Mouse (Mus musculus) natural killer cell, adult 2 months (primary cell): Measurements from ENCODE around the gene Klk15.
"Not testable (repeated sequence)": the region's sequence is repeated elsewhere in the genome, so short reads cannot be mapped to it uniquely, and the experiment has no call there.

Experiments used
- DNase-seq, 2 experiments: peaks; one replicate each; pipeline ENCODE4 v3.0.0; 2022; ENCODE audit warnings: low spot score in 2 of 2

The Klk15 gene

DNA sequence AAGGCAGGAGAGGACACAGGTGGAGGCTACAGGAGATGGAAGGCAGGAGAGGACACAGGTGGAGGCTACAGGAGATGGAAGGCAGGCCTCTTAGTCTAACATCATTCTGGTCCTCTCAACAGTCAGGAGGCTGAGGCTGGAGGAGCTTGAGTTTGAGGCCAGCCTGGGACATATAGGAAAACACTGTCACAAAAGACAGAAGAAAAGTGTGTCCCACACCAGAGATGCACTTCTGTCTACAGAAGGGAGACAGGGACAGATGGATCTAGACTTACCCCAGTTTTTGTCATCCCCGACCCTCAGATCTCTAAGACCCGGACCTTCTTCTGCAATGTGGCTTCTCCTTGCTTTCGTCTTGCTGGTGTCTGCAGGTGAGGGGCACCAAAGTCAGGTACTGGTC is at the start of gene Klk15:
TSS of gene Klk15 (plus strand) at position 301 of the 400 bp plus-strand sequence.
- no peak for DNase-seq

DNA sequence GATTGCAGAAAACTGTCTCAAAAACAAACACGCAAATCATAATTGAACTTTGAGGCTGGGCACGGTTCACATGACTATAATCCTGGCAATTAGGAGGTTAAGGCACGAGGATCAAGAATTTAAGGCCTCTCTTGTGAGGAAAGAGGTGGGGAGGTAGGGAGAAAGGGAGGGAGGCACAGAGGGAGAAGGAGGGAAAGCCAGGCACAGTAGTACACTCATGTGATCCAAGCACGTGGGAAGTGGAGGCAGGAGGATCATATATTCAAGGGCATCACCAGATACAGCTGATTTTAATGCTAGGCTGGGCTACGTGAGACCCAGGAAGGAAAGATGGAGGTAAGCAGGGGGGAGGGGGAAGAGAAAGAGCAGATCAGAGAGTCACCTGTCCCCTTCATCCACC is 42.2 kb upstream of the Klk15 start:
- no peak for DNase-seq

DNA sequence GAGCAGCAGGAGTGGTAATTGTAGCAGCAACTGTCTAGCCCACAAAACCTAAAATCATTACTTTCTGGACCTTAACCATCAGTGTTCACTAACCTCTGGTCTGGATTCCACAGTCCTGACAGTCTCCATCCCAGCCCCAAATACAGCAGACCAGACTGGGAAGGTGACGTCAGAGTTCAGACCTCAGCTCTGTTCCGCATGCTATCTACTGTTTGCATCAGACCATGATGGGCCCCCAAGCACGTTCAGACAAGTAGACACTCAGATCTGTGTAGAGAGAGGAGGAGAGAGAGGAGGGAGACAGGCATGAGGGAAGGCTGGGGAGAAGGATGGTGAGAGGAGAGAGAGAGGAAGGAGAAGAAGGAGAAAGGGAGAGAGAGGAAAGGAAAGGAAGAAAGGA is 41.8 kb upstream of the Klk15 start:
- no peak for DNase-seq

DNA sequence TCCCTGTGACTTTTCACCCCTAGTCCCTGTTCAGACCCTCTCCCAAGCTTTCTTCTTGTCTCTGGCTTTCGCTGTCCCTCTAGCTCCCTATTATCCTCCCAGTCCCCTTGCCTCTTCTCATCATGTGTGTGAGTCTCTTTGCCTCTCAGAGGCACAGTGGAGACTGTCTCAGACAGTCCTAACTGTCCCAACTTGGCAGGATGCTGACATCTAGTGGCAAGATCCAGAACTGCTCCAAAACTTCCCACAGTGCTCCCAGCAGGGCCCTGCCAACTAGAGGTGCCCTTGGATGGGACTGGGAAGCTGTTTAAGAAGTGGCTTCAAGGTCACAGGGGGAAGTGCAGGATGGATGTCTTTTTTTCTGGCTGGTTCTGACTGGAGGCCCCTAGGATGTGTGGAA is 38.7 kb upstream of the Klk15 start:
- DNase-seq: peak; percentile 36 to 52

DNA sequence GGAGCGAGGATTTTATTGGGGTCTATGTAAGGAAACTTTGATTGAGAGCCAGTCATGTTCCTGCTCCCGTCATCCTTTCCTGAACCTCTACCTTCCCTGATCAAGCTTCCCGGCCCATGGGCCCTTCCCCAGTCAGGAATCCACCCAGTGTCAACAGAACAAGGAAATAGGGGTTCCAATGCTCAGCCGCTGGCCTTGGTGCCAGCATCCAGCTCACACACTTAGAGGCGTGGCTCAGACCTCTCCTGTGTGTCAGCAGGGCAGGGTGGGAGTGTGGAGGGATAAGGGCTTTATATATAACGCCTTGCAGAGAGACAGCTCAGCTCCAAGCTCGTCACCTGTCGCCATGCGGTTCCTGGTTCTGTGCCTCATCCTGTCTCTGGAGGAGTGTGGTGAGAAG is 18.7 kb upstream of the Klk15 start:
- DNase-seq: no peak

DNA sequence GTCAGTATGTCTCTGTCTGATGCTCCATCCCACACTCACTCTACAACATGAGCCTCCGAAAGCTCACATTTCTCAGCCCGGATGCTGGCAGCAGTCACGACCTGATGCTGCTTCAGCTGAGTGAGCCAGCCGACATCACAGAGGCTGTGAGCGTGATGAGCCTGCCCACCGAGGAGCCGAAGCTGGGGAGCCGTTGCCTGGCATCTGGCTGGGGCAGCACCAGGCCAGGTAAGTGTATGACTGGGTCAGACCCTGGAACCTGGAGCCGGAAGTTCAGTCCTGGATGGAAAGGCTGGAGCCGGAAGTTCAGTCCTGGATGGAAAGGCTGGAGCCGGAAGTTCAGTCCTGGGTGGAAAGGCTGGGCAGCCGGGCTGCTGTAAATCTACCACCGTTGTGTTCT is 15.1 kb upstream of the Klk15 start:
- DNase-seq: no peak

DNA sequence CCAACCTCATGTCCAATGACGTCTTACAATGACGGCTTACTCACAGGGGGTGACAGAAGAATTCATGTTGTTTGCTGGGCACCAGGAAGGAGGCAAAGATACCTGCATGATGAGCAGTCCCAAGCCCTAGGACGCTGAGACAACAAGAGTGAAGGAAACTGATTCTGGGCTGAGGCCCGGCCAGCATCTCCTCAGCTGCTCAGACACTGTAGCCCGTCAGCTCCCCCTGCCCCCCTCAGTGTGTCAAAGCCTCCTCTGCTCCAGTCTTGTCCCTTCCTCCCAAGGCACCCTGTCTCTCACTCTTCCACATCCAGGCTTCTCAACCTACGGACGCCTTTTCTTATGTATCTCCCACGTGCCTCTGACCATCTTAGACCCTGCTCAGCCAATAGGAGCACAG is 14.7 kb upstream of the Klk15 start:
- DNase-seq: no peak

DNA sequence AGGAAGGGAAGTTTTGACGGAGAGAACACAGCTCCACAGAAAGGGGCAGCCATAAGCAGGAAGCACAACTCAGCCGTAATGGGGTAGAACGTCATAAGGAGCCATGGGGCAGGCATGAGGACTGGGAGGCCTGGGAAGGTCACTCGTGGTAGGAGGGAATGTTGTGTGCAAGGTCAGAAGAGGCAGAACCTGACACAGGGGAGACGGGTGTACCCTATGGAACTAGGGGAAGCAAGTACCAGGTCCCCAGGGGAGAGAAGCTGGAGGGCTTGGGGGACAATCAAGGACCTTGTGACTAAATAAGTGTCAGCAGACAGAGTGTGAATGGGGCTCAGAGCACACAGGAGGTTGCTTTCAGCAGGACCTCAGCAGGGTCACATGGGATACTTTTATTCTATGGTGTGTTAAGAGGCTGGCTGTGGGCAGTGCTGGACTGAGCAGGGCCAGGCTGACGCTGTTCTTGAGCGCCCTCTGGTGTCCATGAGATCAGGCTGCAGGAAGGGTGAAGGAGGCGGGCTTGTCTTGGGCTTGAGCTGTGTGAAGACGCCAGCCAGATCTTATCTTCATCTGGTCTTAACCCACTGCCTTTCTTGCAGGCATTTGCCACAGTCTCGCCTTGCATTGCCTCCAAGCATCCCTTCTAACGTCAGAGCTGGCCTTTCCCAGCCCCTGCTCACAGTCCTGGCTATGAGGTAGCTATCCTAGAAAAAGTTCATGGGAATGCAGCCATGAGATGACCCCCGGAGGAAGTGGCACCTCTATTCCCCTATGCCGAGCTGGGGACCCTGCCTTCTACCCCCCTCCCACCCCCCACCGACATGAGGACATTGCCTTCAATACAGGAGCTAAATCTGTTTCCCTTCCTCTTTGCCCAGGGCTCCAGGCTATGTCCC is 13.7 kb upstream of the Klk15 start:
- peak; percentile 25 to 46 for DNase-seq

DNA sequence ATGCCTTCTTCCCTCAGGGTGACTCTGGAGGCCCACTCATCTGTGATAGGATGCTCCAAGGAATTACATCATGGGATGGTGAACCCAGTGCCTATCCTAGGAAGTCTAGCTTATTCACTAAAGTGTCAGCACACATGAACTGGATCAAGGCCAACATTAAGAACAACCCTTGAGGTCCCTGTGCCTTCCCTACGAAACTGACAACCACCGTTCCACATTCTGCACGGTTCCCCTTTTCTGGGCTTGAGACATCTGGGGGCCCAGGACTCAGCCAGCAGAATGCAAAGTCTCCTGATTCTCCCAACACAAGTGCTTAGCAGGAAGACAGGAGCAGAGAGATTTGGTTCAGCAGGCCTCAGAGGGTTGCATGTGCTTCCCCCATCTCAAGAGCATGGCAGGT is 13.0 kb upstream of the Klk15 start:
- no peak for DNase-seq

DNA sequence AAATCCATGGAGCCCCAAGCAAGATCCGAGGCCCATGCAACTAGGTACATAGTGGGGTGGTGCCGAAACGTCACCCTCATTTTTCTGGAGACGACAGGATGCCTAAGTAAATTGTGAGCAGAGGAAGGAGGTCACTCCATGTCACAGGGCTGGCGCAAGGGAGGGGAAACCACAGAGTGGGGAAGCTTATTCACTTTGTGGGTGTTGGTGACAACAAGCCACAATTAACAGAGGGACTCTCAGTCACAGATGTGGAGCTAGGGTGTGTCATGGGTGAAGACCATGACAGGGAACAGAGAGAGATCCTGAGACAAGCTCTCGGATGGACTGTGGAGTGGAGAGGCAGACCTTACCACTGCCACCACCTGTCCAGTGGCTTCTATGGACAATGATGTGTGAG is 12.5 kb upstream of the Klk15 start:
- DNase-seq: no peak

DNA sequence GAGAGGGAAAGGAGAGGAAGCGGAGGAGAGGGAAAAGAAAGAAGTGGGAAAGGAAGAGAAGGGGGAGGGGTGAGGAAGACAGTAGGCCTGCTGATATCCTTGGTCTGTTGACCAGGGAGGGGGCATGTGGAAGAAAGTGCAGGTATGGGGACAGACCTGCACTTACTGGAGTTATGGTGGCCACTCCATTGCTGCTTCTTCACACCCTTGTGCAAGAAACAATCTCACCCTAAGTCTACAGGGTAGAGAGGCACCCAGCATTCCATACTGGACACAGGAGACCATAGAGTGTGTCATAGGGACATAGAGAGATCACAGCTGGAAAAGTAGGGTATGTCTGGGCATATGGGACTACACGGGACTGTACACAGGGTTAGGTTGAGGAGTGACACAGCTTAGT is 11.6 kb upstream of the Klk15 start:
- DNase-seq: no peak

DNA sequence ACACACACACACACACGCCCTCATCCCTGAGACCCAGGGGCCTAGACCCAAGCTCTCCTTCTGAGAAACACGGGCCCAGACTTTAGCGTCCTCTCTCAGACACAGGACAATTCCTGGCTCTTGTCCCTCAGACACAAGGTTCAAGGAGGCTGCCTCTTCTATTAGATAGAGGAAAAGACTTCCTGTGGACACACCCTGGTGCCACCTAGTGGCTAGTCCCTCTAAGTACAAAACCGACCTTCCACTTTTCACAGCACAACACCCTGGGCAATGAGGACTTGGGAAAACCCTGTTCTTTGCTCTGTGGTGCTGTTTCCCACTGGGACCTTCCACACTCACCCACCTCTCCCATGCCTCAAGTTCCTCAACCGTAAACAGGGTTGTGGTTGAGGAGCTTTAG is 7.6 kb upstream of the Klk15 start:
- no peak for DNase-seq

DNA sequence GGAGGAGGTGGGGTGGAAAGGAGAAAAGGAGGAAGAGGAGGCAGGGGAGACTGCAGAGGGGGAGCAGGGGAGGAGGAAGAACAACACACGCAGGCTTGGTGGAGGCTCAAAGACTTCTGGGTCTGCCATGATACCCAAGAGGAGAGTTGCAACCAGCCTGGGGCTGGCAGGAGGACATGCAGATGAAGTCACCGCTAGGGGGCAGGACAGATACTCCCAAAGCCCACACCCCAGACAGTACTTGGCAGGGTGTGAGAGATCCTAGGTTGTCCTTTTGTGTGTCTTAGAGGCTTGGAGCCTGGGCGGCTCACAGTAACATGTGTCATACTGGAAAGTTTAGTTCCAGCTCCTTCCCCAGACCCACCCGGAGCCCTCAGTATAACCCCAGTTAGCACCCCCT is 5.0 kb upstream of the Klk15 start:
- no peak for DNase-seq

DNA sequence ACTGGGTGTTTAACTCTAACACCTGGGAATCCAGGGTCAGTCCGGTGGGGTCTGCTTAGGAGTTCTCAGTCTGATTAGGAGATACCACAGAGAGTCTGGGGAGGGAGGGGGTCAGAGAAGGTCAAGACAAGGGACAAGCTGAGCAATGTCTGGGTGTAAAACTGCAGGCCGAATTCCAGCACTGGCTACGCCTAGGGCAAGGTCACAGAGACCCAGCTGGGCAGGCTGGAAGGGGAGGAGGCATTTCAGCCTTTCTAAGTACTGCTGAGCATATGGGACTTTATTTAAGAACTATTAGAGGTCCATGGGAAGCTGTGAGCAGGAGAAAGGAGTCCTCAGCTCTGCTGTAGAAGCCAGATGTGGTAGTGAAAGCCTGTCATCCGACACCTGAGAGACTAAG is 1.2 kb upstream of the Klk15 start:
- no peak for DNase-seq

DNA sequence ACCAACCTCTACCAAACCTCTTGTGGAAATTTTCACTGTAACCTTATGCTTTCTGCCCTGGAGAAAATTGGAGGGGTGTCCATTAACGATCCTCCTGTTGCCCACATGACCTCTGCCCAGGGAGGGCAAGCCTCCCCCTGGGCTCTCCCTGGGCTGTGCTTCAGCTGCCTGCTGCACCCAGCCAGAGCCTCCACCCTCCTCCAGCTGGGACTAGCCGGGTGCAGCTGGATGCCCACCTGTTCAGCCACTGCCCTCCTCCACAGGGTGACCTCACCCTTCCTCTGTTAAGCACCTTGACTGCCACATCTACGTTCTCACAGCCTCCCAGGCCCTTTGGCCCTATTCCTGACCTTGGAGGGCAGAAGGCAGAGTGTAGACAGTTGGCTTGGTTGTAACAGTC is 1.2 kb downstream of the Klk15 start:
- no peak for DNase-seq

DNA sequence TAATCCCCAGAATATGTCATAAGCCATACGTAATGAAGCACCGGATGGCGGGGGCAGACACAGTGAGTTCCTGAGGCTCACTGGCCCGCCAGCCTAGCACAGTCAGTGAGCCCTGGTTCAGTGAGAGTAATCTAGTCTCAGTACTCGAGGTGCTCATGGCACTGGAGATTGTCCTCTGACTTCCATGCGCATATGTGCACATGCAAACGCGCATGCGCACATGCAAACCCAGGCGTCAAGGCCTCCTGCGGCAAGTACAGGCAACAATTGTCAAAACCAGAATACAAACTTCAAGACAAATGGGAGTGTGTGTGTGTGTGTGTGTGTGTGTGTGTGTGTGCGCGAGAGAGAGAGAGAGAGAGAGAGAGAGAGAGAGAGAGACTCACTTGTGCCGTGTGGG is 3.0 kb downstream of the Klk15 start:
- no peak for DNase-seq

DNA sequence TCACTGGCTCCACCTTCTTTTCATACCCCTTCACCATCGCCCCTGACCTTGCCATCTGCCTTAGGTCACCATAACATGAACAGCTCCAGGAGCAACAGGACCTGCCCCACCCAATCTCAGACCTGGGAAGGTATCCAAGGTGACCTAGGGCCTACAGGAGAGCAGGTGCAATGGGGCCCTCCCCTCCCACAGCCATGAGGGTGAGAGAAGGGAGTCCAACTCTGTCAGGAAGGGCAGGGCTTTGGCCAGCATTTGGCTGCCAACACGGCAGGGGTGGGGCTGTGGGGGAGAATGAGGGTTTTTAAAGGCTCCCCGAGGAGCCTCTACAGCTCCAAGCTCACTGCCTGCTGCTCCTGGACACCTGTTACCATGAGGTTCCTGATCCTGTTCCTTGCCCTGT is 8.8 kb downstream of the Klk15 start:
- DNase-seq: not testable (repeated sequence)

DNA sequence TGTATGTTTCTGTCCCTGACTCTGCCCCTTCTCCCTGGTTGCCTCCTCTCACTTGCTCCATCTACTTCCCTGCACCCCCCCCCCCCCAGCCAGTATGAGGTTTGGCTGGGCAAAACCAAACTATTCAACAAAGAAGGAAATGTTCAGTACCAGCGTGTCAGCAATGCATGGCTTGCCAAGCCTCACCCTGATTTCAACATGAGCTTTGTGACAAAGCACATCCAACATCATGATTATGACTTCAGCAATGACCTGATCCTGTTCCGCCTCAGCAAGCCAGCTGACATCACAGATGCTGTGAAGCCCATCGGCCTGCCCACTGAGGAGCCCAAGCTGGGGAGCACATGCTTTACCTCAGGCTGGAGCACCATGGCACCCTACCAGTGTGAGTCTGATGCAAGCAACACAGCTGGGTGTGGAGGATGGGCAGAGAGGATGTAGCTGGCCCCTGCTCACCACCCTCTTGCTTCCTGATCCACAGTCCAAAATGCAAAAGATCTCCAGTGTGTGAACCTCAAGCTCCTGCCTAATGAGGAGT is 11.3 kb downstream of the Klk15 start:
- no peak for DNase-seq

DNA sequence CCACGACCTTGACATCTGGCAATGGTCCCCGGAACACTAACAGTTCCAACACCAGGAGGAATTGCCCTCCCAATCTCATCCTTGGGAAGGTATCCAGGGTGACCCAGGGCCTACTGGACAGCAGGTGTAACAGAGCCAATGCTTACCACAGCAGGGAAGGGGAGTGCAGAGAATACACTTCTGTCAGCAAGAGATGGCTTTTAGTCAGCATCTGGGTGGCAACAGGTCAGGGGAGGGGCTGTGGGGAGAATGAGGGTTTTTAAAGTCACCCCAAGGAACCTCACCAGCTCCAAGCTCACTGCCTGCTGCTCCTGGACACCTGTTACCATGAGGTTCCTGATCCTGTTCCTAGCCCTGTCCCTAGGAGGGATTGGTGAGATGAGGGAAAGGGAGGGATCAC is 16.8 kb downstream of the Klk15 start, which contains the start of gene Klk1b8:
TSS of gene Klk1b8 (plus strand) at position 301 of the 400 bp plus-strand sequence.
- no peak for DNase-seq

DNA sequence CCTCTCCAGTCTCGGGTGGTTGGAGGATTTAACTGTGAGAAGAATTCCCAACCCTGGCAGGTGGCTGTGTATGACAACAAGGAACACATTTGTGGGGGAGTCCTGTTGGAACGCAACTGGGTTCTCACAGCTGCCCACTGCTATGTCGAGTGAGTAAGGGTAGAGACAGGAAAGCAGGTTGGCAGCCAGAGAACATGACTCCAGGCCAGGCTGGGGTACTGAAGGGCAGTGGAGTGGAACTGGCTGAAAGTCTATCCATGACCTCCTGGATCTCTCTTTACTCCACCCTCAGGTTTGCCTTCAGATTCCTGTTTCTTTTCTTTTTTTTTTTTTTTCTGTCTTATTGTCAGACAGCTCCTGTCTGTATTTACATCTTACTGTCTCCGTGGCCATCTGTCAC is 19.2 kb downstream of the Klk15 start:
- no peak for DNase-seq

DNA sequence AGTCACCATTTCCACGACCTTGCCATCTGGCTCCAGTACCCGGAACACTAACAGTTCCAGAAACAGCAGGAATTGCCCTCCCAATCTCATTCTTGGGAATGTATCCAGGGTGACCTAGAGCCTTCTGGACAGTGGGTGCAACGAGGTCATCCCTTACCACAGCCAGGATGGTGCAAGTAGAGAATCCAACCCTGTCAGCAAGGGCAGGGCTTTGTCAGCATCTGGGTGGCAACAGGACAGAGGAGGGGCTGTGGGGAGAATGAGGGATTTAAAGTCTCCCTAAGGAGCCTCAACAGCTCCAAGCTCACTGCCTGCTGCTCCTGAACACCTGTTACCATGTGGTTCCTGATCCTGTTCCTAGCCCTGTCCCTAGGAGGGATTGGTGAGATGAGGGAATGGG is 32.9 kb downstream of the Klk15 start, which contains the start of gene Klk1b1:
TSS of gene Klk1b1 (plus strand) at position 301 of the 400 bp plus-strand sequence.
- no peak for DNase-seq

DNA sequence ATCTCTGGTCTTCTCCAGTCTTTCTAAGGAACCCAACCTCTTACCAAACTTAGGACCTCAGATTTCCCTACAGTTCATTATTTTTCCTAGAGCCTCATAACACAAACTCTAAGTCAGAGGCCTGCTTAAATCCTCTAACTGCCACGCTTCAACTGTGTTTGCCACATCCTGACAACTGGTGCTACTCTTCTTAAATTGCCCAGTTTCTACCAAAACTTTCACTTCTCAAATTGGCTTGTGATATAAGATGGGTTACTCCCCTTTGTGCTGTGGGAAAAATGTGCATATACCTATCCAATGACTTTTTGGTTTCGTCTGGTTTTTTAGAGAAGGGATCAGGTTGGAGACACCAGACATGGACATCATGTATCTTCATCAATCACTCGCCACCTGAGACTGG is 33.5 kb downstream of the Klk15 start:
- DNase-seq: no peak

DNA sequence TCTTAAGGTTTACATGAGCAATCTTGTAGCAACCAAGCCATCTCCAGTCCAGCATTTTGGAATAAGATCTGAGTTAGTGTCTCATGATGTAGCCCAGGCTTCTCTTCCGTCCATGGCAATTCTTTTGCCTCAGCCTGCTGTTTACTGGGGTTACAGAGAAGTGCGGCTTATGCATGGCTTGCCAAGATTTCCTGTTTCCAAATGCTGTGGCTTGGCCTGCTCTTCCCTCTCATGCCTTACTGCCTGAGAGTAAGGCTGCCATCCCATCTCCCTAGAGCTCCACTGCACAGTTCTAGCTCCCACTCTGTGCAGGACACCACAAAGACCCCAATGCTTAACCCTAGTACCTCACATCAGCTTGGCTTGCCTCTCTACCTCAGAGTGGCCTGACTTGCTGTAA is 34.1 kb downstream of the Klk15 start:
- DNase-seq: no peak
